Mouse (Mus musculus) layer of hippocampus, adult 8-10 months (tissue): ENCODE results near the gene Grcc10. TPM values are rescaled to one million over a fixed set of nuclear protein-coding genes. Genes with fewer than 3 reads are reported as not detected.

ENCODE experiments used
- DNase-seq, 2 experiments: peaks; one replicate each; pipeline ENCODE4 v3.0.0; 2022; ENCODE audit warnings: low spot score in 2 of 2
- total RNA-seq, 4 experiments: library from RNA; stranded (reverse); gene quantifications; 2 replicates each; pipeline ENCODE4 v1.2.4; 2022

Gene Grcc10
- total RNA-seq, 4 experiments from 2014 or later = 311 to 385 (median 325) TPM

GRCm38 (mm10) chr6:124732476-124733370 lies 8.5 kb downstream of the Grcc10 start:
- DNase-seq = no peak

- DNase-seq = no peak
These were observed 10.1 kb downstream of the Grcc10 start for GRCm38 (mm10) chr6:124731038-124731437.

GRCm38 (mm10) chr6:124729850-124730705 lies 11.1 kb downstream of the Grcc10 start:
- DNase-seq = no peak

- DNase-seq = no peak
These were observed 12.6 kb downstream of the Grcc10 start for GRCm38 (mm10) chr6:124728621-124729020.

GRCm38 (mm10) chr6:124724472-124724871 lies 16.7 kb downstream of the Grcc10 start:
- no peak for DNase-seq

GRCm38 (mm10) chr6:124723541-124723940 lies 17.6 kb downstream of the Grcc10 start:
- DNase-seq = no peak

- DNase-seq = no peak
These were observed 18.2 kb downstream of the Grcc10 start for GRCm38 (mm10) chr6:124722876-124723473.

GRCm38 (mm10) chr6:124720904-124721303 lies 20.3 kb downstream of the Grcc10 start:
- no peak for DNase-seq

GRCm38 (mm10) chr6:124719354-124719978 lies 21.7 kb downstream of the Grcc10 start:
- DNase-seq = no peak

- DNase-seq = no peak
These were observed 22.5 kb downstream of the Grcc10 start for GRCm38 (mm10) chr6:124718703-124719102.

- DNase-seq = no peak
These were observed 23.2 kb downstream of the Grcc10 start for GRCm38 (mm10) chr6:124717968-124718367.

- DNase-seq = no peak
These were observed 24.2 kb downstream of the Grcc10 start for GRCm38 (mm10) chr6:124716864-124717490.

GRCm38 (mm10) chr6:124712918-124713317 lies 28.3 kb downstream of the Grcc10 start:
- DNase-seq = no peak

GRCm38 (mm10) chr6:124711824-124712782 lies 29.1 kb downstream of the Grcc10 start, which contains the start of the genes Emg1 and Phb2:
Emg1 (minus strand) TSS chr6:124712178.
Phb2 (plus strand) TSS chr6:124712336.
- peak; percentile 96 for DNase-seq

GRCm38 (mm10) chr6:124708289-124708889 lies 32.8 kb downstream of the Grcc10 start:
- DNase-seq = no peak

- no peak for DNase-seq
These were observed 35.0 kb downstream of the Grcc10 start for GRCm38 (mm10) chr6:124706061-124706627.

GRCm38 (mm10) chr6:124704417-124704816 lies 36.8 kb downstream of the Grcc10 start:
- DNase-seq = no peak

- no peak for DNase-seq
These were observed 37.4 kb downstream of the Grcc10 start for GRCm38 (mm10) chr6:124703789-124704188.

- peak; percentile 67 to 73 for DNase-seq
These were observed 38.4 kb downstream of the Grcc10 start for GRCm38 (mm10) chr6:124702784-124703103.
